Mouse (Mus musculus): ENCODE results near the gene Fcrl6. TPM values are rescaled to one million over a fixed set of nuclear protein-coding genes. Genes with fewer than 3 reads are reported as not detected.
A peak's percentile ranks its signal among the peaks of the same experiment; 100 is the strongest.

The Fcrl6 gene
- polyA plus RNA-seq, 1 experiment from 2014 or later, result 0.13 TPM

DNA sequence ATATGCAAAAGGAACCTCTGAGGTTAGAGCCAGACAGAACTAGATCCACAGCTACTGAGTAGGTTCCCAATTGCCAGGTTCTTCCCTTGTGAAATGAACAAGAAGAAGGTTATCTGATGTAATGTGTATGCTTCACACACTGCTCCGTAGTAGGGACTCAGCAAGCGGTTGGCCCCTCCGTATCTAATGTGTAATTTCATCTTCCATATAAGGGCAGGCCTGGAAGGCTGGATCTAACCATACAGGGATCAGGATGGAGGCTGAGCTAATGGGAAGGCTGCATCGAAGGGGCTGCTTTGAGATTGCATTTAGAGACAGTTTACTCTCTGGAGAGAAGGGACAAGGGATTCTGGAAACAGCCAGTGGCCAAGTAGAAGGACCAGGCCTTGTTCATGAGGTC, 34.6 kb downstream of the Fcrl6 start:
- Histone ChIP-seq H3K4me3 (ENCODE audit: low read depth, low read length) (no peak overlapping the region), H3K9ac (ENCODE audit: low read depth, low read length) (no peak overlapping the region), H3K4me2 (ENCODE audit: low read depth, low read length) (no peak overlapping the region), H3K36me3 (ENCODE audit: control insufficient read depth, insufficient read depth, low read length) (no peaks in the 10 kb centered on the region), H3K4me1 (ENCODE audit: control insufficient read depth, insufficient read depth, low read length) (peaks cover 5% of the 10 kb centered on the region; the same call in 1 of the 2 replicates), H3K27ac (replicated peaks; ENCODE audit: low read depth, low read length) (no peak overlapping the region), H3K9me3 (ENCODE audit: control insufficient read depth, low read length) (no peaks in the 10 kb centered on the region), H3K27me3 (replicated peaks; ENCODE audit: control insufficient read depth, insufficient read depth, low read length) (0 out of 2 replicates have a peak, but pooled peaks cover 10% of the 10 kb centered on the region)
- peak; percentile 52 for DNase-seq (ENCODE audit: low spot score)
- 35% methylated on average over 4 of the region's 4 CpGs for WGBS
- ATAC-seq (ENCODE audit: low read depth), result no peak

GRCm38 (mm10) chr1:172566131-172566530, 36.2 kb downstream of the Fcrl6 start:
- H3K4me1 ChIP-seq (ENCODE audit: control insufficient read depth, insufficient read depth, low read length), result peaks cover 15% of the 10 kb centered on the region
- no peak overlapping the region for H3K27ac ChIP-seq (replicated peaks; ENCODE audit: low read depth, low read length)
- H3K4me3 ChIP-seq (ENCODE audit: low read depth, low read length), result no peak overlapping the region
- 69% methylated on average over 3 of the region's 3 CpGs for WGBS
- H3K27me3 ChIP-seq (replicated peaks; ENCODE audit: control insufficient read depth, insufficient read depth, low read length), result peaks cover 25% of the 10 kb centered on the region
- H3K9ac ChIP-seq (ENCODE audit: low read depth, low read length), result no peak overlapping the region
- ATAC-seq (ENCODE audit: low read depth) (no peak), DNase-seq (ENCODE audit: low spot score) (no peak)
- H3K4me2 ChIP-seq (ENCODE audit: low read depth, low read length), result no peak overlapping the region
- no peaks in the 10 kb centered on the region for H3K36me3 ChIP-seq (ENCODE audit: control insufficient read depth, insufficient read depth, low read length)
- no peaks in the 10 kb centered on the region for H3K9me3 ChIP-seq (ENCODE audit: control insufficient read depth, low read length)

GRCm38 (mm10) chr1:172563465-172563828, 38.9 kb downstream of the Fcrl6 start:
- H3K4me1 ChIP-seq (ENCODE audit: control insufficient read depth, insufficient read depth, low read length), result peaks cover 15% of the 10 kb centered on the region
- H3K9me3 ChIP-seq (ENCODE audit: control insufficient read depth, low read length), result no peaks in the 10 kb centered on the region
- H3K4me2 ChIP-seq (ENCODE audit: low read depth, low read length), result peak overlapping the region; percentile 97
- peak overlapping the region; percentile 71 for H3K4me3 ChIP-seq (ENCODE audit: low read depth, low read length)
- peaks cover 36% of the 10 kb centered on the region for H3K27me3 ChIP-seq (replicated peaks; ENCODE audit: control insufficient read depth, insufficient read depth, low read length)
- H3K36me3 ChIP-seq (ENCODE audit: control insufficient read depth, insufficient read depth, low read length), result no peaks in the 10 kb centered on the region
- no peak overlapping the region for H3K27ac ChIP-seq (replicated peaks; ENCODE audit: low read depth, low read length)
- peak overlapping the region; percentile 73; the same call in 1 of the 2 replicates for H3K9ac ChIP-seq (ENCODE audit: low read depth, low read length)
- peak; percentile 7; the same call in 1 of the 2 replicates for ATAC-seq (ENCODE audit: low read depth)
- 5% methylated on average over 9 of the region's 10 CpGs for WGBS
- no peak for DNase-seq (ENCODE audit: low spot score)

- H3K27ac ChIP-seq (replicated peaks; ENCODE audit: low read depth, low read length), result peak overlapping the region; percentile 55; the same call in 1 of the 2 replicates
- ATAC-seq (ENCODE audit: low read depth), result peak; percentile 92
Observed at GRCm38 (mm10) chr1:172562641-172563464, 39.5 kb downstream of the Fcrl6 start.

GRCm38 (mm10) chr1:172555638-172556037, 46.7 kb downstream of the Fcrl6 start, which contains the start of gene Vsig8:
Vsig8 (plus strand) TSS chr1:172555938.
- no peak within 1 kb of the TSS for H3K4me2 ChIP-seq (ENCODE audit: low read depth, low read length)
- ATAC-seq (ENCODE audit: low read depth) (no peak), DNase-seq (ENCODE audit: low spot score) (no peak)
- 80% methylated on average over 11 of the region's 11 CpGs for WGBS
- H3K36me3 ChIP-seq (ENCODE audit: control insufficient read depth, insufficient read depth, low read length), result no peaks in the 10 kb centered on the region
- H3K27me3 ChIP-seq (replicated peaks; ENCODE audit: control insufficient read depth, insufficient read depth, low read length), result peaks cover 6% of the 10 kb centered on the region
- H3K27ac ChIP-seq (replicated peaks; ENCODE audit: low read depth, low read length), result no peak within 1 kb of the TSS
- no peaks in the 10 kb centered on the region for H3K9me3 ChIP-seq (ENCODE audit: control insufficient read depth, low read length)
- H3K4me1 ChIP-seq (ENCODE audit: control insufficient read depth, insufficient read depth, low read length), result peaks cover 19% of the 10 kb centered on the region
- no peak within 1 kb of the TSS for H3K9ac ChIP-seq (ENCODE audit: low read depth, low read length)
- H3K4me3 ChIP-seq (ENCODE audit: low read depth, low read length), result no peak within 1 kb of the TSS

More at GRCm38 (mm10) chr1:172562641-172563464, 39.5 kb downstream of the Fcrl6 start:
- WGBS, result 1% methylated on average over 27 of the region's 66 CpGs
- H3K9me3 ChIP-seq (ENCODE audit: control insufficient read depth, low read length), result no peaks in the 10 kb centered on the region
- peak; percentile 90 for DNase-seq (ENCODE audit: low spot score)
- H3K4me2 ChIP-seq (ENCODE audit: low read depth, low read length), result peak overlapping the region; percentile 97
- peak overlapping the region; percentile 73 for H3K9ac ChIP-seq (ENCODE audit: low read depth, low read length)
- no peaks in the 10 kb centered on the region for H3K36me3 ChIP-seq (ENCODE audit: control insufficient read depth, insufficient read depth, low read length)
- peak overlapping the region; percentile 71 for H3K4me3 ChIP-seq (ENCODE audit: low read depth, low read length)
- H3K27me3 ChIP-seq (replicated peaks; ENCODE audit: control insufficient read depth, insufficient read depth, low read length), result peaks cover 36% of the 10 kb centered on the region
- peaks cover 10% of the 10 kb centered on the region for H3K4me1 ChIP-seq (ENCODE audit: control insufficient read depth, insufficient read depth, low read length)

DNA sequence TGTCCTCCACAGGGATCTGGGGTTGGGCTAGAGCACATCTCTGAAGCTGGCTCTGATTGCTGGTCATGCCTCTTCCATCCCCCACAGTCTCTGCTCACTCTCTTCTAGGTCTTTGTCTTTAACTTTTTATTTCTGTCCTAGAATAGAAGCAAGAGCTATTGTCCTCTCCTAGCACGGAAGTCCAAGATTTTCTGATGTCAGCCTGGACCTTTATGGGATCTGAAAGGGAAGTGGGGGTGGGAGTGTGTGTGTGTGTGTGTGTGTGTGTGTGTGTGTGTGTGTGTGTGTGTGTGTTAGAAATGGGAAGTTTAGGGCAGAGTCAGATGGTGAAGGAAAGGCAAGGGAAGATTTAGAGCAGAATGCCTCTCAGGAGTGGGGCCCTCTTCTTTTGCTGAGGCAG, 49.7 kb downstream of the Fcrl6 start:
- Histone ChIP-seq H3K4me1 (ENCODE audit: control insufficient read depth, insufficient read depth, low read length) (peaks cover 26% of the 10 kb centered on the region), H3K36me3 (ENCODE audit: control insufficient read depth, insufficient read depth, low read length) (no peaks in the 10 kb centered on the region), H3K27me3 (replicated peaks; ENCODE audit: control insufficient read depth, insufficient read depth, low read length) (no peaks in the 10 kb centered on the region; the same call in 1 of the 2 replicates), H3K9ac (ENCODE audit: low read depth, low read length) (no peak overlapping the region), H3K27ac (replicated peaks; ENCODE audit: low read depth, low read length) (no peak overlapping the region), H3K4me2 (ENCODE audit: low read depth, low read length) (no peak overlapping the region), H3K9me3 (ENCODE audit: control insufficient read depth, low read length) (no peaks in the 10 kb centered on the region), H3K4me3 (ENCODE audit: low read depth, low read length) (no peak overlapping the region)
- DNase-seq (ENCODE audit: low spot score) (no peak), ATAC-seq (ENCODE audit: low read depth) (no peak)
- WGBS, result 46% methylated on average over 1 of the region's 1 CpGs

- Histone ChIP-seq H3K9ac (ENCODE audit: low read depth, low read length) (peak overlapping the region; percentile 26; the same call in 1 of the 2 replicates), H3K4me2 (ENCODE audit: low read depth, low read length) (peak overlapping the region; percentile 45), H3K4me3 (ENCODE audit: low read depth, low read length) (peak overlapping the region; percentile 31), H3K27ac (replicated peaks; ENCODE audit: low read depth, low read length) (no peak overlapping the region), H3K27me3 (replicated peaks; ENCODE audit: control insufficient read depth, insufficient read depth, low read length) (no peaks in the 10 kb centered on the region; the same call in 1 of the 2 replicates), H3K4me1 (ENCODE audit: control insufficient read depth, insufficient read depth, low read length) (peaks cover 26% of the 10 kb centered on the region), H3K36me3 (ENCODE audit: control insufficient read depth, insufficient read depth, low read length) (no peaks in the 10 kb centered on the region), H3K9me3 (ENCODE audit: control insufficient read depth, low read length) (no peaks in the 10 kb centered on the region)
- no peak for ATAC-seq (ENCODE audit: low read depth)
- WGBS, result 31% methylated on average over 7 of the region's 7 CpGs
- DNase-seq (ENCODE audit: low spot score), result no peak
Observed at GRCm38 (mm10) chr1:172551009-172551408, 51.3 kb downstream of the Fcrl6 start.

DNA sequence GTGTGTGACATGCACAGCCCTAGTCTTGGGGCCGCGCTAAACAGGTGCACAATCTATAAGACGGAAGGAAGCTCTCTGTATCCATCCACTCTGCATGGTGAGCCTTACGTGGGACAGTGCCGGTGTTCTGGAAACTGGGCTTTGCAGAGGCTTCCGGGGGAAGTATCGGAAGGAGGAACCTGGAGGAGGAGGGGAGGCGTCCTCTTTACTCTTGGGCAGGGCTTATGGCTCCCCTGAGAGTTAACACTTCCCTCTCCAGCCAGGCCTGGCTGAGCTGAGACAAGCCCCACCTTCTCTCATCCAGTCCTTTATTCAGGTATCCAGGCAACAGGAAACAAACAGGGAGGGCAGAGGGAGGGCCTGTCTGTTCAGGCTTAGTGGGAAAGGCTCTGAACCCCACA, 51.8 kb downstream of the Fcrl6 start:
- Histone ChIP-seq H3K4me3 (ENCODE audit: low read depth, low read length) (peak overlapping the region; percentile 31), H3K9ac (ENCODE audit: low read depth, low read length) (peak overlapping the region; percentile 26; the same call in 1 of the 2 replicates), H3K9me3 (ENCODE audit: control insufficient read depth, low read length) (no peaks in the 10 kb centered on the region), H3K4me1 (ENCODE audit: control insufficient read depth, insufficient read depth, low read length) (peaks cover 26% of the 10 kb centered on the region), H3K4me2 (ENCODE audit: low read depth, low read length) (peak overlapping the region; percentile 45), H3K27me3 (replicated peaks; ENCODE audit: control insufficient read depth, insufficient read depth, low read length) (no peaks in the 10 kb centered on the region; the same call in 1 of the 2 replicates), H3K27ac (replicated peaks; ENCODE audit: low read depth, low read length) (no peak overlapping the region), H3K36me3 (ENCODE audit: control insufficient read depth, insufficient read depth, low read length) (no peaks in the 10 kb centered on the region)
- 0% methylated on average over 8 of the region's 8 CpGs for WGBS
- peak; percentile 91 for DNase-seq (ENCODE audit: low spot score)
- ATAC-seq (ENCODE audit: low read depth), result peak; percentile 94

All from embryonic facial prominence, embryonic 14.5 days (tissue).